Mouse (Mus musculus) G1E (cell line): ENCODE results near the gene Hivep3. TPM values are rescaled to one million over a fixed set of nuclear protein-coding genes. Genes with fewer than 3 reads are reported as not detected.

Experiments used
- ATAC-seq: 2 replicates; pipeline ENCODE4 v1.8.0; 2016; ENCODE audit warnings: mild to moderate bottlenecking; ENCODE audit not compliant: insufficient number of reproducible peaks, poor library complexity, low FRiP score, severe bottlenecking; ENCODE audit errors: extremely low read depth
- DNase-seq: peaks from one replicate; pipeline ENCODE4 v3.0.0; 2012; ENCODE audit warnings: low spot score
- H3K27me3 ChIP-seq: 2 replicates; pipeline ENCODE4 v1.6.1; 2012; ENCODE audit warnings: mild to moderate bottlenecking, low read length, inconsistent platforms; ENCODE audit not compliant: insufficient read depth
- H3K36me3 ChIP-seq: replicated peaks from 2 replicates; pipeline ENCODE3; 2012; ENCODE audit warnings: mild to moderate bottlenecking, inconsistent platforms
- H3K4me1 ChIP-seq: 2 replicates; pipeline ENCODE4 v1.6.1; 2012; ENCODE audit warnings: low read depth, low read length, inconsistent platforms, mixed read lengths; ENCODE audit not compliant: insufficient read depth
- H3K4me3 ChIP-seq: 2 replicates; pipeline ENCODE4 v1.5.1; 2012; ENCODE audit warnings: low read depth, mild to moderate bottlenecking, inconsistent platforms, low read length, moderate library complexity, mixed read lengths
- H3K9me3 ChIP-seq: replicated peaks from 2 replicates; pipeline ENCODE4 v1.6.1; 2012; ENCODE audit warnings: inconsistent platforms
- CTCF ChIP-seq: IDR thresholded peaks from 2 replicates; pipeline ENCODE4 v1.5.1; 2012; ENCODE audit warnings: low read depth, low read length, inconsistent platforms, mixed read lengths
- GATA1 ChIP-seq: IDR thresholded peaks from 2 replicates; pipeline ENCODE4 v1.6.1; 2012; ENCODE audit warnings: borderline replicate concordance, low read length, inconsistent platforms, mixed read lengths
- GATA2 ChIP-seq: IDR thresholded peaks from 2 replicates; pipeline ENCODE4 v1.6.1; 2012; ENCODE audit warnings: low read depth, low read length, inconsistent platforms, borderline replicate concordance
- POLR2AphosphoS5 ChIP-seq: IDR thresholded peaks from 2 replicates; pipeline ENCODE4 v1.6.1; 2012; ENCODE audit warnings: low read depth, low read length, inconsistent platforms; ENCODE audit not compliant: insufficient replicate concordance
- TAL1 ChIP-seq: conservative IDR thresholded peaks from 2 replicates; pipeline ENCODE4 v1.6.1; 2012; ENCODE audit warnings: low read depth, low read length, inconsistent platforms, mixed read lengths
- polyA plus RNA-seq: library from polyadenylated mRNA; stranded (reverse); fragments of >175 nt; gene quantifications from 2 replicates; pipeline ENCODE4 v1.2.3, GENCODE M21; 2012
- total RNA-seq, 2 experiments: library from RNA; stranded (forward) in 1 of 2; stranded (reverse) in 1 of 2; fragments of 200-1000 nt in 1 of 2; fragments of >200 nt in 1 of 2; fragmentation: Nextera tagmentation in 1 of 2; gene quantifications; 2 replicates each; pipeline ENCODE4 v1.2.3; 2014 to 2017

The Hivep3 gene
- total and polyA plus RNA-seq, 3 experiments, result 0.49 TPM; not detected in 2

GRCm38 (mm10) chr4:120129233-120129885 is 395.8 kb downstream of the Hivep3 start:
- H3K36me3 ChIP-seq, result no peaks in the 10 kb centered on the region
- H3K4me1 ChIP-seq, result no peaks in the 10 kb centered on the region
- no peak for TF ChIP-seq POLR2AphosphoS5
- TF ChIP-seq GATA2, result no peak
- TF ChIP-seq GATA1, result no peak
- no peak for TF ChIP-seq CTCF
- TF ChIP-seq TAL1, result no peak
- ATAC-seq (no peak), DNase-seq (no peak)
- H3K4me3 ChIP-seq, result no peak overlapping the region
- H3K9me3 ChIP-seq, result peaks cover 98% of the 10 kb centered on the region
- H3K27me3 ChIP-seq, result no peaks in the 10 kb centered on the region; the same call in 1 of the 2 replicates

- no peak for ATAC-seq
- H3K4me3 ChIP-seq, result no peak overlapping the region
- DNase-seq, result no peak
- no peak for TF ChIP-seq GATA1
- TF ChIP-seq GATA2, result no peak
- no peak for TF ChIP-seq CTCF
- TF ChIP-seq TAL1, result no peak
- TF ChIP-seq POLR2AphosphoS5, result no peak
- no peaks in the 10 kb centered on the region for H3K4me1 ChIP-seq
- H3K9me3 ChIP-seq, result peaks cover 92% of the 10 kb centered on the region
- no peaks in the 10 kb centered on the region; the same call in 1 of the 2 replicates for H3K27me3 ChIP-seq
- no peaks in the 10 kb centered on the region for H3K36me3 ChIP-seq
Measured at GRCm38 (mm10) chr4:120130926-120131325, 397.3 kb downstream of the Hivep3 start.

GRCm38 (mm10) chr4:120131441-120132220 is 398.0 kb downstream of the Hivep3 start:
- no peaks in the 10 kb centered on the region for H3K4me1 ChIP-seq
- DNase-seq (no peak), ATAC-seq (no peak)
- H3K4me3 ChIP-seq, result no peak overlapping the region; the same call in 1 of the 2 replicates
- TF ChIP-seq TAL1 (no peak), CTCF (no peak), GATA1 (no peak), POLR2AphosphoS5 (no peak), GATA2 (no peak)
- peaks cover 92% of the 10 kb centered on the region for H3K9me3 ChIP-seq
- H3K27me3 ChIP-seq, result no peaks in the 10 kb centered on the region; the same call in 1 of the 2 replicates
- H3K36me3 ChIP-seq, result no peaks in the 10 kb centered on the region

DNA sequence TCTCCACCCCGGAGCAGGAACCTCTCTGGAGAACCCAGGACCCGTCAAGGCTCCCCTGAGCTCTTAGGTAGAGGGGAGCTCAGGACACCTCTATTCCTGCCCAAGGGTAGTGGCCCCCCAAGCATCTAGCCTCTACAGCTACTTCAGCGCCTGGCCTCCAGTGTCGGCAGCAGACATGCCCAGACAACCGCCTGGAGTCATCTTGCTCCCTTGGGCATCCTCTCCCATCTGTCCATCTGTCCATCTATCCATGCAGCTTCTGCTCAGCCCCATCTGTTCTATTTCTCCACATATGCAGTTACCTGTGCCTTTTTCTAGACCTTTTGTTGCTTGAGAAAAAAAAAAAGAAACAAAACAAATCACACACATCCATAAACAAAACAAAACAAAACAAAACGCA is 400.6 kb downstream of the Hivep3 start:
- DNase-seq (no peak), ATAC-seq (no peak)
- H3K36me3 ChIP-seq, result no peaks in the 10 kb centered on the region
- H3K4me1 ChIP-seq, result no peaks in the 10 kb centered on the region
- peak overlapping the region; percentile 6; the same call in 1 of the 2 replicates for H3K4me3 ChIP-seq
- H3K9me3 ChIP-seq, result peaks cover 89% of the 10 kb centered on the region
- TF ChIP-seq CTCF (no peak), TAL1 (no peak), GATA1 (no peak), GATA2 (no peak), POLR2AphosphoS5 (no peak)
- H3K27me3 ChIP-seq, result no peaks in the 10 kb centered on the region; the same call in 1 of the 2 replicates

- H3K27me3 ChIP-seq, result no peaks in the 10 kb centered on the region
- peaks cover 91% of the 10 kb centered on the region for H3K9me3 ChIP-seq
- H3K36me3 ChIP-seq, result no peaks in the 10 kb centered on the region
- TF ChIP-seq CTCF (no peak), POLR2AphosphoS5 (no peak), GATA2 (no peak), TAL1 (no peak), GATA1 (no peak)
- ATAC-seq, result no peak
- H3K4me1 ChIP-seq, result no peaks in the 10 kb centered on the region
- DNase-seq, result no peak
- no peak overlapping the region for H3K4me3 ChIP-seq
Measured at GRCm38 (mm10) chr4:120141810-120142209, 408.2 kb downstream of the Hivep3 start.

DNA sequence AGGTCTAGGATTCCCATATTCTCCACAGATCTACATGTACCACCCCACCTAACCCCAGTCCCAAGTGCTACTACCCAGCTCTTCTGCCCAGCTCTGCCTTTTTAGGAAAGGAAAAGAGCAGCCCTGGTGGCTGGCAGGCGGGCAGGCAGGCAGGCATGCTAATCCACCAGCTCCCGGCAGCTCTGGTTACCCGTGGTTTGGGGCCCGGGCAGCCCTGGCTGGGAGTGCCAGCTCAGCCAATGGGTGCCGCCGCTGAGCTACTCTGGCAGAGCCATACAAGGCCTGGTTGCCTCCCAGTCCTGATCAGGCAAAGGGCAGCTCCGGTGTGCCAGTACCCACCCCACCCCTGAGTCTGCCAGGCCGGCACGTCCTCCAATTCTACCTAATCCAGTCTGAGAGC is 409.3 kb downstream of the Hivep3 start:
- H3K9me3 ChIP-seq, result peaks cover 91% of the 10 kb centered on the region
- H3K4me3 ChIP-seq, result peak overlapping the region; percentile 1; the same call in 1 of the 2 replicates
- no peaks in the 10 kb centered on the region for H3K36me3 ChIP-seq
- ATAC-seq, result no peak
- no peaks in the 10 kb centered on the region for H3K27me3 ChIP-seq
- no peak for TF ChIP-seq TAL1
- DNase-seq, result no peak
- no peaks in the 10 kb centered on the region for H3K4me1 ChIP-seq
